Mouse (Mus musculus): ENCODE measurements around the gene Erg.

Gene Erg

GRCm38 (mm10) chr16:95390787-95391186 is 195.6 kb downstream of the Erg start:
- peak; percentile 60 for DNase-seq (ENCODE audit: low read depth, low spot score)

GRCm38 (mm10) chr16:95388811-95389529 is 197.4 kb downstream of the Erg start:
- no peak for DNase-seq (ENCODE audit: low read depth, low spot score)

GRCm38 (mm10) chr16:95388292-95388691 is 198.1 kb downstream of the Erg start:
- DNase-seq (ENCODE audit: low read depth, low spot score) = no peak

GRCm38 (mm10) chr16:95387008-95387407 is 199.4 kb downstream of the Erg start:
- DNase-seq (ENCODE audit: low read depth, low spot score) = no peak

GRCm38 (mm10) chr16:95385299-95385973 is 201.0 kb downstream of the Erg start:
- no peak for DNase-seq (ENCODE audit: low read depth, low spot score)

- peak; percentile 21 for DNase-seq (ENCODE audit: low read depth, low spot score)
Measured at GRCm38 (mm10) chr16:95384590-95385148, 201.7 kb downstream of the Erg start.

- peak; percentile 14 for DNase-seq (ENCODE audit: low read depth, low spot score)
Measured at GRCm38 (mm10) chr16:95382251-95382650, 204.1 kb downstream of the Erg start.

- no peak for DNase-seq (ENCODE audit: low read depth, low spot score)
Measured at GRCm38 (mm10) chr16:95376834-95377233, 209.6 kb downstream of the Erg start.

GRCm38 (mm10) chr16:95376364-95376763 is 210.0 kb downstream of the Erg start:
- no peak for DNase-seq (ENCODE audit: low read depth, low spot score)

- peak; percentile 8 for DNase-seq (ENCODE audit: low read depth, low spot score)
Measured at GRCm38 (mm10) chr16:95374646-95375045, 211.7 kb downstream of the Erg start.

- no peak for DNase-seq (ENCODE audit: low read depth, low spot score)
Measured at GRCm38 (mm10) chr16:95372960-95373359, 213.4 kb downstream of the Erg start.

GRCm38 (mm10) chr16:95371713-95372112 is 214.7 kb downstream of the Erg start:
- DNase-seq (ENCODE audit: low read depth, low spot score) = no peak

GRCm38 (mm10) chr16:95366989-95367765 is 219.2 kb downstream of the Erg start:
- DNase-seq (ENCODE audit: low read depth, low spot score) = no peak

GRCm38 (mm10) chr16:95365214-95365613 is 221.2 kb downstream of the Erg start:
- DNase-seq (ENCODE audit: low read depth, low spot score) = peak; percentile 11

GRCm38 (mm10) chr16:95363632-95364465 is 222.5 kb downstream of the Erg start:
- peak; percentile 12 for DNase-seq (ENCODE audit: low read depth, low spot score)

- no peak for DNase-seq (ENCODE audit: low read depth, low spot score)
Measured at GRCm38 (mm10) chr16:95361950-95362349, 224.4 kb downstream of the Erg start.

- DNase-seq (ENCODE audit: low read depth, low spot score) = no peak
Measured at GRCm38 (mm10) chr16:95360940-95361489, 225.4 kb downstream of the Erg start.

- DNase-seq (ENCODE audit: low read depth, low spot score) = no peak
Measured at GRCm38 (mm10) chr16:95360214-95360850, 226.1 kb downstream of the Erg start.

- peak; percentile 6 for DNase-seq (ENCODE audit: low read depth, low spot score)
Measured at GRCm38 (mm10) chr16:95356962-95357955, 229.1 kb downstream of the Erg start.

Data from brain, adult 2 months (tissue).